Mouse (Mus musculus) ES-E14 (cell line): ENCODE data around the gene Rgs6.

Experiments
- MAFK ChIP-seq: IDR thresholded peaks from 2 replicates; pipeline ENCODE4 v1.6.1; 2014; ENCODE audit warnings: mild to moderate bottlenecking, low read depth, low read length, inconsistent platforms; ENCODE audit not compliant: insufficient read depth
- ZNF384 ChIP-seq: IDR thresholded peaks from 2 replicates; pipeline ENCODE4 v1.6.1; 2012; ENCODE audit warnings: low read depth, low read length, inconsistent platforms

GRCm38 (mm10) chr12:82854902-82855301, 266.8 kb downstream of the Rgs6 start:
- TF ChIP-seq MAFK, result no peak
- no peak for TF ChIP-seq ZNF384
